Mouse (Mus musculus): ENCODE data around the gene Nrarp.

DNA sequence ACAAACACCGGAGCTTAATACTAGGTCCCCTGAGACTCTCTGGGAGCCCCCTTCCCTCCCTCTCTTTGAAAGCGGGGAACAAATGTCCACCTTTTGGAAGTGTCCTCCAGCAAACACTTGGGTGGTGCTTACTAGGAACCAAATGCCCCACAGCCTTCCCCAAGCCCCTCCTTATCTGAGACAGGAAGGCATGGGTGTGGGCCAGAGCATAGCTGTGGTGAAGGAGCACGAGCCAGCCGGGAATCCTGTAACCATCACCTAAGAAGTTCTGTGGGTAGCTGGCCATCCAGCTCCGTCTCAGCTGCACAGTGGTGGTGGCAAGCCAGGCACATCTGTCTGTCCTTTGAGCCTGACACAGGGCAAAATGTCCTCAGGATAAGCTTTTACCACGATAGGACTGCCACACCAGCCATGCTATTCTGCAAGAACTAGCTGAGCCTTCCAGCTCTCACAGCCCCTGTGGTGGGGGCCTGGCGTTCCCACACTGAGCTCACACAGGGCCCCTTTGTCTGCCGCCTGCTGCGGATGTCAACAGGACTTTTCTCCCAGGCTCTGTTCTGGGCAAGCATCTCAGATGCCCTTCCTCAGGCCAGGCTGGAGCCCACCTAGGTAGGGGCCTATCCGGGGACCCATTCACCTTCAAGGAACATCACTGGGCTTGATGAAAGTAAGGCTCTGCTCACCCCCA is 2.1 kb upstream of the Nrarp start:
- TF ChIP-seq POLR2A (IDR thresholded peaks at IDR 0.05; ENCODE audit: insufficient read depth, low read depth, low read length) (no peak), CTCF (IDR thresholded peaks at IDR 0.05; ENCODE audit: insufficient read depth, low read depth, low read length) (no peak)
